In genomic region chr12:86881809-86882278, GRCm38 (mm10) we compare ENCODE assay signal across 8 mouse cellular contexts. TPM values are rescaled to one million over a fixed set of nuclear protein-coding genes. Genes with fewer than 3 reads are reported as not detected.
DNase-seq lines count a peak whose midpoint lies in the region; ATAC-seq and TF ChIP-seq lines count a peak whose summit lies in the region.

No protein-coding gene starts in this region.

- no peak for TF ChIP-seq CTCF in liver, adult 2 months (IDR thresholded peaks at IDR 0.05; ENCODE audit: low read depth, low read length)
- TF ChIP-seq CTCF in cortical plate, adult 2 months (IDR thresholded peaks at IDR 0.05; ENCODE audit: extremely low read depth, insufficient read depth, low read length): no peak

- no peak for DNase-seq in liver, adult 2 months (ENCODE audit: extremely low read depth, low read depth, low spot score)
- DNase-seq in liver: no peak
- DNase-seq in midbrain, embryonic 10.5 days (ENCODE audit: low spot score): peak; percentile 54
- no peak for DNase-seq in frontal cortex, postnatal 25 days (ENCODE audit: low spot score in 2 of 2)
- DNase-seq in natural killer cell, adult 2 months (ENCODE audit: low spot score in 2 of 2): no peak

- no peaks in the 10 kb centered on the region for H3K27me3 ChIP-seq in liver, adult 2 months (ENCODE audit: control insufficient read depth, insufficient read depth, low read length)
- no peaks in the 10 kb centered on the region for H3K27me3 ChIP-seq in hindbrain, embryonic 16.5 days (replicated peaks; ENCODE audit: control insufficient read depth, insufficient read depth, low read length)
- peaks cover 24% of the 10 kb centered on the region for H3K27me3 ChIP-seq in midbrain, embryonic 10.5 days (ENCODE audit: low read depth, poor library complexity, severe bottlenecking)

- peak overlapping the region; percentile 89 for H3K4me2 ChIP-seq in hindbrain, embryonic 16.5 days (ENCODE audit: low read length)

- H3K79me2 ChIP-seq in liver, adult 2 months (ENCODE audit: control insufficient read depth, insufficient read depth, low read length): peaks cover 26% of the 10 kb centered on the region

- TF ChIP-seq POLR2A in liver, adult 2 months (IDR thresholded peaks at IDR 0.05; ENCODE audit: extremely low read depth, insufficient read depth, low read length): no peak
- TF ChIP-seq POLR2A in cortical plate, adult 2 months (IDR thresholded peaks at IDR 0.05; ENCODE audit: extremely low read depth, insufficient read depth, low read length): no peak

- H3K27ac ChIP-seq in liver, adult 2 months (replicated peaks; ENCODE audit: insufficient read depth, low read depth, low read length): no peak overlapping the region
- peak overlapping the region; percentile 100 for H3K27ac ChIP-seq in cortical plate, adult 2 months (ENCODE audit: insufficient read depth, low read length)
- H3K27ac ChIP-seq in hindbrain, embryonic 16.5 days (ENCODE audit: low read depth, low read length): peak overlapping the region; percentile 98
- H3K27ac ChIP-seq in midbrain, embryonic 10.5 days (replicated peaks): peak overlapping the region; percentile 99

- H3K9me3 ChIP-seq in hindbrain, embryonic 16.5 days (ENCODE audit: control insufficient read depth, low read length): no peaks in the 10 kb centered on the region
- H3K9me3 ChIP-seq in midbrain, embryonic 10.5 days (replicated peaks): no peaks in the 10 kb centered on the region

- H3K4me3 ChIP-seq in liver, adult 2 months (ENCODE audit: insufficient read depth, low read depth, low read length): peak overlapping the region; percentile 72
- peak overlapping the region; percentile 72 for H3K4me3 ChIP-seq in cortical plate, adult 2 months (ENCODE audit: insufficient read depth, low read length)
- peak overlapping the region; percentile 80 for H3K4me3 ChIP-seq in hindbrain, embryonic 16.5 days (ENCODE audit: low read length)
- peak overlapping the region; percentile 94 for H3K4me3 ChIP-seq in midbrain, embryonic 10.5 days

- 49% methylated on average over 33 of the region's 33 CpGs for WGBS in liver, adult 2 months
- 6% methylated on average over 32 of the region's 33 CpGs for WGBS in hindbrain, embryonic 16.5 days
- WGBS in midbrain, embryonic 10.5 days: 5% methylated on average over 33 of the region's 33 CpGs

- no peak for ATAC-seq in hindbrain, embryonic 16.5 days
- ATAC-seq in inflammation-experienced regulatory T-cells, adult 6 months: no peak

- H3K9ac ChIP-seq in liver, adult 2 months (ENCODE audit: low read depth, low read length): peak overlapping the region; percentile 96
- peak overlapping the region; percentile 90 for H3K9ac ChIP-seq in hindbrain, embryonic 16.5 days (ENCODE audit: low read depth, low read length)

- H3K36me3 ChIP-seq in liver, adult 2 months (ENCODE audit: control insufficient read depth, insufficient read depth, low read length): no peaks in the 10 kb centered on the region
- no peaks in the 10 kb centered on the region for H3K36me3 ChIP-seq in hindbrain, embryonic 16.5 days (ENCODE audit: control insufficient read depth, insufficient read depth, low read length)
- H3K36me3 ChIP-seq in midbrain, embryonic 10.5 days: peaks cover 21% of the 10 kb centered on the region

- H3K4me1 ChIP-seq in liver, adult 2 months (ENCODE audit: control insufficient read depth, insufficient read depth, low read length): peaks cover 20% of the 10 kb centered on the region
- peaks cover 9% of the 10 kb centered on the region; the same call in 1 of the 2 replicates for H3K4me1 ChIP-seq in cortical plate, adult 2 months (ENCODE audit: control insufficient read depth, insufficient read depth, low read length)
- peaks cover 32% of the 10 kb centered on the region for H3K4me1 ChIP-seq in hindbrain, embryonic 16.5 days (ENCODE audit: control insufficient read depth, insufficient read depth, low read depth, low read length)
- H3K4me1 ChIP-seq in midbrain, embryonic 10.5 days: peaks cover 83% of the 10 kb centered on the region

RNA-seq across cellular contexts. Expression of gene Irf2bpl, which starts 2.8 kb away (rescaled TPM):
- total RNA-seq in liver, adult 2 months (2014; rRNA removed): 6.8 and 9.3 TPM in 2 replicates
- polyA plus RNA-seq in liver, adult 2 months (2012; rRNA removed): 10.5 and 10.8 TPM in 2 replicates
- 35.7 and 37.1 TPM in 2 replicates for polyA plus RNA-seq in cortical plate, adult 2 months (2012; rRNA removed)
- 49.7 and 56.6 TPM in 2 replicates for polyA plus RNA-seq in hindbrain, embryonic 16.5 days (2015; fragmentation: Nextera tagmentation; extraction: Ambion mirVana)
- 28.6 and 39.6 TPM in 2 replicates for polyA plus RNA-seq in midbrain, embryonic 10.5 days (2016; fragmentation: Nextera tagmentation; extraction: Ambion mirVana)
- 10 to 100 TPM in 1 of 3 experiments, 1 to 10 TPM in 2; 8.0 to 14.6 (median 9.4) TPM for polyA plus RNA-seq in inflammation-experienced regulatory T-cells, adult 6 months (2017; shearing (Covaris generic))
